Mouse (Mus musculus): ENCODE measurements around the gene Slc25a45.

- TF ChIP-seq POLR2A (IDR thresholded peaks at IDR 0.05; ENCODE audit: insufficient read depth, low read length) (no peak), CTCF (IDR thresholded peaks at IDR 0.05; ENCODE audit: low read depth, low read length) (no peak), EP300 (IDR thresholded peaks at IDR 0.05; ENCODE audit: insufficient read depth, low read depth, low read length) (no peak)
Observed at GRCm38 (mm10) chr19:5846154-5846553, 31.5 kb upstream of the Slc25a45 start.
